ENCODE assay signal across 15 mouse cellular contexts in the genomic region with DNA sequence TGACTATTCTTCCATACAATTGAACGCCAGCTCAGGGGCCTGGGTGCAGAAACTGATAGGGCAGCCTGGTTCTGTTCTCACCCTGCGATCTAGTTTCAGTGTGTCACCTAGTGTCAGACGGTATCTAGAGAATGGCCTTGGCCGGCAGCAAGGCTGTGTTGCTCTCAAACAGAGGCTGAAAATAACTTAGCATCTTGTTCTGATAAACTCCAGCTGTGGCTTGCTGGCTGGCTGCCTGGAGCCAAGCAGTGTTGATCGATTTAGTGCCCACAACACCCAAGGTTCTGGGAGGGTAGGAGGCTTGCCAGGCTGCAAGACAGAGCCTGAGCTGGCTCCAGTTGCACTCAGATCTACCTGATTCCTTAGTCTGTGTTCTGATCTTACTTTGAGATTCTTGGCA. TPM values are rescaled to one million over a fixed set of nuclear protein-coding genes. Genes with fewer than 3 reads are reported as not detected.
A peak's percentile ranks its signal among the peaks of the same experiment; 100 is the strongest.
DNase-seq lines count a peak whose midpoint lies in the region; ATAC-seq and TF ChIP-seq lines count a peak whose summit lies in the region.
"Had no signal": no experiment of that assay in that cellular context is flagged by ENCODE, and none has a peak within 500 bp of the region (broad histone marks: within the 10 kb centered on the region; RNA-seq: fewer than 3 reads in every experiment).

No protein-coding gene starts in this region.

- no peaks in the 10 kb centered on the region for H3K9me3 ChIP-seq in kidney, postnatal 0 days (replicated peaks; ENCODE audit: low read length)
- H3K9me3 ChIP-seq in heart, embryonic 12.5 days (replicated peaks), result no peaks in the 10 kb centered on the region
- H3K9me3 ChIP-seq in limb, embryonic 15.5 days, result no peaks in the 10 kb centered on the region
- no peaks in the 10 kb centered on the region for H3K9me3 ChIP-seq in forebrain, embryonic 12.5 days
- H3K9me3 ChIP-seq in forebrain, postnatal 0 days (ENCODE audit: low read length), result no peaks in the 10 kb centered on the region
- H3K9me3 ChIP-seq: forebrain, embryonic 10.5 days; hindbrain, embryonic 13.5 days had no signal

- no peak overlapping the region for H3K4me3 ChIP-seq in kidney, postnatal 0 days (replicated peaks; ENCODE audit: low read depth, low read length)
- H3K4me3 ChIP-seq in heart, embryonic 12.5 days, result no peak overlapping the region
- no peak overlapping the region for H3K4me3 ChIP-seq in limb, embryonic 15.5 days
- H3K4me3 ChIP-seq in forebrain, embryonic 12.5 days (replicated peaks), result no peak overlapping the region
- H3K4me3 ChIP-seq in forebrain, postnatal 0 days (ENCODE audit: low read depth, low read length), result no peak overlapping the region
- H3K4me3 ChIP-seq: forebrain, embryonic 10.5 days; hindbrain, embryonic 13.5 days had no signal

- H3K4me2 ChIP-seq in kidney, postnatal 0 days (ENCODE audit: low read length), result no peak overlapping the region
- H3K4me2 ChIP-seq in heart, embryonic 12.5 days, result peak overlapping the region; percentile 14; the same call in 1 of the 2 replicates
- H3K4me2 ChIP-seq in limb, embryonic 15.5 days, result no peak overlapping the region
- no peak overlapping the region for H3K4me2 ChIP-seq in forebrain, embryonic 12.5 days
- H3K4me2 ChIP-seq in forebrain, postnatal 0 days (ENCODE audit: low read depth), result no peak overlapping the region
- H3K4me2 ChIP-seq: hindbrain, embryonic 13.5 days had no signal

- H3K36me3 ChIP-seq in kidney, postnatal 0 days (ENCODE audit: insufficient read depth, low read length), result no peaks in the 10 kb centered on the region
- no peaks in the 10 kb centered on the region for H3K36me3 ChIP-seq in heart, embryonic 12.5 days
- no peaks in the 10 kb centered on the region for H3K36me3 ChIP-seq in limb, embryonic 15.5 days
- no peaks in the 10 kb centered on the region for H3K36me3 ChIP-seq in forebrain, embryonic 12.5 days (replicated peaks)
- H3K36me3 ChIP-seq in forebrain, postnatal 0 days (ENCODE audit: insufficient read depth), result no peaks in the 10 kb centered on the region
- H3K36me3 ChIP-seq: forebrain, embryonic 10.5 days; hindbrain, embryonic 13.5 days had no signal

- peaks cover 17% of the 10 kb centered on the region for H3K4me1 ChIP-seq in kidney, postnatal 0 days (replicated peaks; ENCODE audit: insufficient read depth, low read length)
- H3K4me1 ChIP-seq in heart, embryonic 12.5 days (replicated peaks), result peaks cover 70% of the 10 kb centered on the region
- peaks cover 58% of the 10 kb centered on the region for H3K4me1 ChIP-seq in limb, embryonic 15.5 days
- peaks cover 18% of the 10 kb centered on the region for H3K4me1 ChIP-seq in forebrain, embryonic 12.5 days
- no peaks in the 10 kb centered on the region for H3K4me1 ChIP-seq in forebrain, postnatal 0 days (ENCODE audit: insufficient read depth)

- H3K9ac ChIP-seq in kidney, postnatal 0 days (ENCODE audit: low read depth, low read length), result 0 out of 2 replicates have a peak overlapping the region, but pooled peaks have one; percentile 4
- no peak overlapping the region for H3K9ac ChIP-seq in heart, embryonic 12.5 days
- no peak overlapping the region for H3K9ac ChIP-seq in limb, embryonic 15.5 days
- H3K9ac ChIP-seq in forebrain, embryonic 12.5 days, result no peak overlapping the region
- H3K9ac ChIP-seq in forebrain, postnatal 0 days, result no peak overlapping the region
- H3K9ac ChIP-seq: hindbrain, embryonic 13.5 days; liver, embryonic 14.5 days had no signal

- intact Hi-C loops in left cerebral cortex, postnatal 36 days (cut with DNase I), result no loop called here

- no peak for TF ChIP-seq CTCF in kidney, postnatal 0 days (IDR thresholded peaks at IDR 0.05; ENCODE audit: low read depth)
- TF ChIP-seq CTCF in forebrain, postnatal 0 days (IDR thresholded peaks at IDR 0.05; ENCODE audit: low read depth), result no peak

- no peak for ATAC-seq in kidney, postnatal 0 days (replicated peaks; ENCODE audit: low FRiP score, low read depth)
- no peak for ATAC-seq in heart, embryonic 12.5 days (ENCODE audit: insufficient number of reproducible peaks, low FRiP score)
- ATAC-seq in limb, embryonic 15.5 days (ENCODE audit: insufficient number of reproducible peaks, low FRiP score, low TSS enrichment, low read depth), result no peak
- ATAC-seq in forebrain, embryonic 12.5 days (ENCODE audit: low FRiP score), result no peak
- no peak for ATAC-seq in forebrain, postnatal 0 days
- ATAC-seq: CD4-positive, CD25-positive, alpha-beta regulatory T cell, adult 4 months had no signal

- no peak for DNase-seq in kidney, postnatal 0 days (ENCODE audit: low spot score)
- no peak for DNase-seq in kidney, adult 8-10 months
- peak; percentile 28 to 49 for DNase-seq in adrenal gland, postnatal 36 days
- DNase-seq in forebrain, postnatal 0 days, result no peak
- DNase-seq in left cerebral cortex, postnatal 36 days (ENCODE audit: low spot score in 2 of 2), result no peak
- DNase-seq: cerebellum, adult 11-12 months; right cerebral cortex, postnatal 14 days; thymus, adult 2 months had no signal

- 32% methylated on average over 5 of the region's 5 CpGs for WGBS in kidney, postnatal 0 days
- 15% methylated on average over 5 of the region's 5 CpGs for WGBS in heart, embryonic 12.5 days
- WGBS in limb, embryonic 15.5 days, result 30% methylated on average over 5 of the region's 5 CpGs
- 88% methylated on average over 5 of the region's 5 CpGs for WGBS in forebrain, embryonic 12.5 days
- WGBS in forebrain, postnatal 0 days, result 67% methylated on average over 5 of the region's 5 CpGs

- no peak overlapping the region for H3K27ac ChIP-seq in kidney, postnatal 0 days
- peak overlapping the region; percentile 84 for H3K27ac ChIP-seq in heart, embryonic 12.5 days (ENCODE audit: poor library complexity, severe bottlenecking)
- H3K27ac ChIP-seq in limb, embryonic 15.5 days, result peak overlapping the region; percentile 62
- H3K27ac ChIP-seq in forebrain, embryonic 12.5 days, result no peak overlapping the region
- no peak overlapping the region for H3K27ac ChIP-seq in forebrain, postnatal 0 days (ENCODE audit: low read depth, low read length)
- H3K27ac ChIP-seq: forebrain, embryonic 10.5 days; hindbrain, embryonic 13.5 days; liver, embryonic 14.5 days had no signal

- H3K27me3 ChIP-seq in kidney, postnatal 0 days (ENCODE audit: insufficient read depth, low read length), result no peaks in the 10 kb centered on the region
- no peaks in the 10 kb centered on the region for H3K27me3 ChIP-seq in heart, embryonic 12.5 days (replicated peaks)
- H3K27me3 ChIP-seq in limb, embryonic 15.5 days, result no peaks in the 10 kb centered on the region
- peaks cover 3% of the 10 kb centered on the region; the same call in 1 of the 2 replicates for H3K27me3 ChIP-seq in forebrain, embryonic 12.5 days
- H3K27me3 ChIP-seq in forebrain, postnatal 0 days (ENCODE audit: insufficient read depth, low read length), result no peaks in the 10 kb centered on the region
- H3K27me3 ChIP-seq: hindbrain, embryonic 13.5 days had no signal

RNA-seq across cellular contexts. Expression of gene Ifnlr1, which starts 27.6 kb away (rescaled TPM):
- polyA plus RNA-seq in kidney, postnatal 0 days (2015; fragmentation: Nextera tagmentation; extraction: Ambion mirVana), result 0.83 and 1.3 TPM in 2 replicates
- under 1 TPM; 0.07 to 0.10 TPM for total RNA-seq in adrenal gland, postnatal 36 days (2021)
- polyA plus RNA-seq in heart, embryonic 12.5 days (2016; fragmentation: Nextera tagmentation; extraction: Ambion mirVana), result 0.28 and 0.69 TPM in 2 replicates
- polyA plus RNA-seq in limb, embryonic 15.5 days (2015; fragmentation: Nextera tagmentation; extraction: Ambion mirVana), result 1.4 and 1.7 TPM in 2 replicates
- 0.36 and 0.40 TPM in 2 replicates for polyA plus RNA-seq in forebrain, embryonic 12.5 days (2016; fragmentation: Nextera tagmentation; extraction: Ambion mirVana)
- total RNA-seq in forebrain, postnatal 0 days (2014; rRNA removed), result 0.10 and 0.46 TPM in 2 replicates
- polyA plus RNA-seq in forebrain, postnatal 0 days (2015; fragmentation: Nextera tagmentation; extraction: Ambion mirVana), result 0.08 and 0.09 TPM in 2 replicates
- total RNA-seq in left cerebral cortex, postnatal 36 days (2021), result under 1 TPM; 0.20 to 0.36 TPM
- polyA plus RNA-seq: CD4-positive, CD25-positive, alpha-beta regulatory T cell, adult 4 months had no signal

Comparison
In these comparisons a context has a peak if more than half of its experiments do, and no peak if none do; other contexts are left out.
1. DNase-seq: peak in adrenal gland, postnatal 36 days (2 of 2); none in kidney, postnatal 0 days (single experiment), kidney, adult 8-10 months (0 of 2), forebrain, postnatal 0 days (single experiment) and left cerebral cortex, postnatal 36 days (0 of 2).
2. H3K27ac ChIP-seq: peak in heart, embryonic 12.5 days (single experiment) and limb, embryonic 15.5 days (single experiment); none in kidney, postnatal 0 days (single experiment), forebrain, embryonic 12.5 days (single experiment) and forebrain, postnatal 0 days (single experiment).